Mouse (Mus musculus) forebrain, embryonic 13.5 days (tissue): ENCODE measurements around the gene 4930556J24Rik. TPM values are rescaled to one million over a fixed set of nuclear protein-coding genes. Genes with fewer than 3 reads are reported as not detected.
A peak's percentile ranks its signal among the peaks of the same experiment; 100 is the strongest.
"Not testable (repeated sequence)": the region's sequence is repeated elsewhere in the genome, so short reads cannot be mapped to it uniquely, and the experiment has no call there.

Source experiments
- ATAC-seq: fragments of 200-750 bp; cut with Nextera tagmentation; 2 replicates; pipeline ENCODE4 v1.8.0; 2017
- H3K27ac ChIP-seq: fragments of 300-500 bp; sonication (generic); 2 replicates; pipeline ENCODE4 v1.5.1; 2015; ENCODE audit warnings: inconsistent platforms, mild to moderate bottlenecking, moderate library complexity
- H3K27me3 ChIP-seq: fragments of 300-500 bp; sonication (generic); 2 replicates; pipeline ENCODE4 v1.6.1; 2015; ENCODE audit warnings: mild to moderate bottlenecking, inconsistent platforms
- H3K36me3 ChIP-seq: fragments of 300-500 bp; sonication (generic); 2 replicates; pipeline ENCODE4 v1.6.1; 2015; ENCODE audit warnings: mild to moderate bottlenecking, inconsistent platforms; ENCODE audit not compliant: poor library complexity, severe bottlenecking
- H3K4me1 ChIP-seq: fragments of 300-500 bp; sonication (generic); 2 replicates; pipeline ENCODE4 v1.6.1; 2015; ENCODE audit warnings: inconsistent platforms
- H3K4me2 ChIP-seq: fragments of 300-500 bp; sonication (generic); 2 replicates; pipeline ENCODE4 v1.6.1; 2015; ENCODE audit warnings: inconsistent platforms, mild to moderate bottlenecking, moderate library complexity
- H3K4me3 ChIP-seq: fragments of 300-500 bp; sonication (generic); 2 replicates; pipeline ENCODE4 v1.5.1; 2015; ENCODE audit warnings: mild to moderate bottlenecking, inconsistent platforms
- H3K9ac ChIP-seq: fragments of 300-500 bp; sonication (generic); 2 replicates; pipeline ENCODE4 v1.6.1; 2015; ENCODE audit warnings: mild to moderate bottlenecking, inconsistent platforms
- H3K9me3 ChIP-seq: fragments of 300-500 bp; sonication (generic); replicated peaks from 2 replicates; pipeline ENCODE4 v1.6.1; 2016; ENCODE audit warnings: inconsistent platforms
- WGBS: fragments of 180-500 bp; shearing (Covaris S2); methylation state at CpG from one replicate; pipeline ENCODE4 v1.1.7; 2015; 5-methylcytosine and 5-hydroxymethylcytosine counted together
- polyA plus RNA-seq: library from polyadenylated mRNA; unstranded; fragments of >200 nt; fragmentation: Nextera tagmentation; extraction: Ambion mirVana; gene quantifications from 2 replicates; pipeline ENCODE4 v1.2.1, GENCODE M21; 2015

The 4930556J24Rik gene
- polyA plus RNA-seq, 1 experiment from 2014 or later: not detected

GRCm38 (mm10) chr11:3969837-3970236 is 6.7 kb downstream of the 4930556J24Rik start:
- no peak overlapping the region for H3K4me2 ChIP-seq
- H3K4me3 ChIP-seq: no peak overlapping the region
- WGBS: 80% methylated on average over 3 of the region's 3 CpGs
- peaks cover 68% of the 10 kb centered on the region for H3K36me3 ChIP-seq
- H3K9me3 ChIP-seq: no peaks in the 10 kb centered on the region
- H3K27me3 ChIP-seq: no peaks in the 10 kb centered on the region
- peaks cover 14% of the 10 kb centered on the region for H3K4me1 ChIP-seq
- H3K27ac ChIP-seq: no peak overlapping the region
- ATAC-seq: no peak
- no peak overlapping the region for H3K9ac ChIP-seq

- 13% methylated on average over 11 of the region's 11 CpGs for WGBS
- Histone ChIP-seq H3K27me3 (no peaks in the 10 kb centered on the region), H3K9me3 (no peaks in the 10 kb centered on the region), H3K9ac (peak overlapping the region; percentile 84), H3K4me2 (peak overlapping the region; percentile 91), H3K27ac (no peak overlapping the region), H3K4me1 (peaks cover 22% of the 10 kb centered on the region), H3K36me3 (peaks cover 15% of the 10 kb centered on the region), H3K4me3 (peak overlapping the region; percentile 85)
- no peak for ATAC-seq
Measured at GRCm38 (mm10) chr11:3964416-3965172, 12.0 kb downstream of the 4930556J24Rik start.

GRCm38 (mm10) chr11:3963610-3964415 is 12.8 kb downstream of the 4930556J24Rik start, which contains the start of gene Pes1:
Pes1 (plus strand) TSS chr11:3963975.
- no peaks in the 10 kb centered on the region for H3K27me3 ChIP-seq
- H3K4me3 ChIP-seq: peak within 1 kb of the TSS; percentile 85
- peak within 1 kb of the TSS; percentile 91 for H3K4me2 ChIP-seq
- WGBS: under 1% methylated on average over 31 of the region's 31 CpGs
- H3K4me1 ChIP-seq: peaks cover 22% of the 10 kb centered on the region
- no peaks in the 10 kb centered on the region for H3K9me3 ChIP-seq
- H3K9ac ChIP-seq: peak within 1 kb of the TSS; percentile 84
- peaks cover 7% of the 10 kb centered on the region for H3K36me3 ChIP-seq
- ATAC-seq: peak; percentile 97
- no peak within 1 kb of the TSS; the same call in 1 of the 2 replicates for H3K27ac ChIP-seq

- H3K27me3 ChIP-seq: no peaks in the 10 kb centered on the region
- no peaks in the 10 kb centered on the region for H3K9me3 ChIP-seq
- H3K4me2 ChIP-seq: peak overlapping the region; percentile 91
- peak overlapping the region; percentile 85 for H3K4me3 ChIP-seq
- peak; percentile 31; the same call in 1 of the 2 replicates for ATAC-seq
- H3K27ac ChIP-seq: no peak overlapping the region; the same call in 1 of the 2 replicates
- H3K9ac ChIP-seq: no peak overlapping the region
- peaks cover 3% of the 10 kb centered on the region for H3K36me3 ChIP-seq
- WGBS: 85% methylated on average over 10 of the region's 10 CpGs
- H3K4me1 ChIP-seq: peaks cover 22% of the 10 kb centered on the region
Measured at GRCm38 (mm10) chr11:3963155-3963554, 13.4 kb downstream of the 4930556J24Rik start.

- no peak overlapping the region for H3K9ac ChIP-seq
- H3K4me2 ChIP-seq: no peak overlapping the region
- WGBS: 76% methylated on average over 3 of the region's 3 CpGs
- H3K27ac ChIP-seq: no peak overlapping the region
- H3K9me3 ChIP-seq: no peaks in the 10 kb centered on the region
- no peak overlapping the region for H3K4me3 ChIP-seq
- ATAC-seq: no peak
- peaks cover 22% of the 10 kb centered on the region for H3K4me1 ChIP-seq
- H3K27me3 ChIP-seq: no peaks in the 10 kb centered on the region
- no peaks in the 10 kb centered on the region for H3K36me3 ChIP-seq
Measured at GRCm38 (mm10) chr11:3961761-3962160, 14.8 kb downstream of the 4930556J24Rik start.

- no peak overlapping the region for H3K9ac ChIP-seq
- ATAC-seq: no peak
- H3K9me3 ChIP-seq: no peaks in the 10 kb centered on the region
- H3K27me3 ChIP-seq: no peaks in the 10 kb centered on the region
- H3K36me3 ChIP-seq: no peaks in the 10 kb centered on the region
- no peak overlapping the region for H3K27ac ChIP-seq
- 55% methylated on average over 2 of the region's 2 CpGs for WGBS
- H3K4me2 ChIP-seq: no peak overlapping the region
- peaks cover 17% of the 10 kb centered on the region for H3K4me1 ChIP-seq
- H3K4me3 ChIP-seq: no peak overlapping the region
Measured at GRCm38 (mm10) chr11:3960901-3961300, 15.7 kb downstream of the 4930556J24Rik start.

GRCm38 (mm10) chr11:3955371-3955770 is 21.2 kb downstream of the 4930556J24Rik start:
- H3K9ac ChIP-seq, H3K4me3 ChIP-seq, H3K4me1 ChIP-seq, H3K36me3 ChIP-seq, H3K9me3 ChIP-seq, H3K27me3 ChIP-seq, H3K27ac ChIP-seq, H3K4me2 ChIP-seq, ATAC-seq: not testable (repeated sequence)
- WGBS: 80% methylated on average over 4 of the region's 4 CpGs

- not testable (repeated sequence) for H3K27ac ChIP-seq, H3K27me3 ChIP-seq, H3K36me3 ChIP-seq, H3K9ac ChIP-seq, H3K4me2 ChIP-seq, H3K9me3 ChIP-seq, H3K4me3 ChIP-seq, ATAC-seq, H3K4me1 ChIP-seq
- 74% methylated on average over 5 of the region's 5 CpGs for WGBS
Measured at GRCm38 (mm10) chr11:3954876-3955275, 21.7 kb downstream of the 4930556J24Rik start.

- Histone ChIP-seq H3K4me1 (no peaks in the 10 kb centered on the region), H3K36me3 (no peaks in the 10 kb centered on the region), H3K4me2 (no peak overlapping the region), H3K9ac (no peak overlapping the region), H3K27ac (no peak overlapping the region), H3K9me3 (no peaks in the 10 kb centered on the region), H3K4me3 (no peak overlapping the region), H3K27me3 (peaks cover 5% of the 10 kb centered on the region; the same call in 1 of the 2 replicates)
- 9% methylated on average over 1 of the region's 1 CpGs for WGBS
- ATAC-seq: no peak
Measured at GRCm38 (mm10) chr11:3946386-3946785, 30.2 kb downstream of the 4930556J24Rik start.

GRCm38 (mm10) chr11:3941371-3941770 is 35.2 kb downstream of the 4930556J24Rik start:
- Histone ChIP-seq H3K4me1 (no peaks in the 10 kb centered on the region), H3K27ac (no peak overlapping the region), H3K36me3 (no peaks in the 10 kb centered on the region), H3K9me3 (no peaks in the 10 kb centered on the region), H3K27me3 (peaks cover 5% of the 10 kb centered on the region; the same call in 1 of the 2 replicates), H3K4me3 (no peak overlapping the region), H3K4me2 (no peak overlapping the region), H3K9ac (no peak overlapping the region)
- 91% methylated on average over 7 of the region's 7 CpGs for WGBS
- no peak for ATAC-seq

GRCm38 (mm10) chr11:3937321-3937874 is 39.2 kb downstream of the 4930556J24Rik start:
- ATAC-seq: no peak
- Histone ChIP-seq H3K4me3 (no peak overlapping the region), H3K27me3 (no peaks in the 10 kb centered on the region), H3K27ac (no peak overlapping the region), H3K9me3 (no peaks in the 10 kb centered on the region), H3K4me2 (no peak overlapping the region), H3K9ac (no peak overlapping the region), H3K36me3 (no peaks in the 10 kb centered on the region), H3K4me1 (peaks cover 4% of the 10 kb centered on the region; the same call in 1 of the 2 replicates)
- WGBS: 87% methylated on average over 13 of the region's 13 CpGs

- H3K9me3 ChIP-seq: no peaks in the 10 kb centered on the region
- 76% methylated on average over 3 of the region's 3 CpGs for WGBS
- no peaks in the 10 kb centered on the region for H3K36me3 ChIP-seq
- H3K27me3 ChIP-seq: no peaks in the 10 kb centered on the region
- 0 out of 2 replicates have a peak overlapping the region, but pooled peaks have one; percentile 10 for H3K27ac ChIP-seq
- no peak overlapping the region for H3K4me3 ChIP-seq
- H3K9ac ChIP-seq: no peak overlapping the region
- H3K4me1 ChIP-seq: peaks cover 12% of the 10 kb centered on the region
- H3K4me2 ChIP-seq: no peak overlapping the region
- ATAC-seq: peak; percentile 33; the same call in 1 of the 2 replicates
Measured at GRCm38 (mm10) chr11:3936318-3936717, 40.3 kb downstream of the 4930556J24Rik start.
